Comparison of ENCODE assay signal across 19 mouse cellular contexts in genomic region chr3:117050909-117051308, GRCm38 (mm10).
DNase-seq lines count a peak whose midpoint lies in the region; ATAC-seq and TF ChIP-seq lines count a peak whose summit lies in the region.
"Had no signal": no experiment of that assay in that cellular context is flagged by ENCODE, and none has a peak within 500 bp of the region (broad histone marks: within the 10 kb centered on the region; RNA-seq: fewer than 3 reads in every experiment).

No protein-coding gene starts in this region.

- TF ChIP-seq RAD21 in CH12.LX (IDR thresholded peaks at IDR 0.05; ENCODE audit: low read depth, low read length) = no peak; the same call in 1 of the 2 replicates

- no peaks in the 10 kb centered on the region for H3K79me2 ChIP-seq in CH12.LX (replicated peaks; ENCODE audit: control insufficient read depth, extremely low read depth, insufficient read depth, poor library complexity, severe bottlenecking)

- CTCF ChIA-PET in Patski (lab: Charles Lee) = no interaction called here

- no peaks in the 10 kb centered on the region for H3K36me3 ChIP-seq in CH12.LX (replicated peaks in 1 of 2; ENCODE audit: control insufficient read depth in 1 of 2, insufficient read depth in 1 of 2, low read length in 1 of 2)
- H3K36me3 ChIP-seq: G1E had no signal

- no peak overlapping the region for H3K9ac ChIP-seq in CH12.LX (ENCODE audit: insufficient read depth, low read depth)

- POLR2A ChIA-PET in Patski (lab: Charles Lee) = no interaction called here

- DNase-seq in CH12.LX (ENCODE audit: extremely low read depth) (peak; percentile 72), Patski (ENCODE audit: low read depth, low spot score) (no peak)
- DNase-seq in left cerebral cortex, adult 11 months (ENCODE audit: low spot score) = no peak
- no peak for DNase-seq in cerebellum, adult 9-10 months
- DNase-seq: adrenal gland, adult 2 months; adrenal gland, adult 8-10 months; adrenal gland, postnatal 10 days; adrenal gland, postnatal 14 days; adrenal gland, postnatal 25 days; adrenal gland, postnatal 36 days; B cell, adult 2 months; cerebellum, adult 11 months; cerebellum, adult 11-12 months; cerebellum, adult 18-20 months; cerebellum, adult 2 months; cerebellum, adult 8-10 months had no signal

- TF ChIP-seq POLR2A in CH12.LX (IDR thresholded peaks at IDR 0.05; ENCODE audit: low read depth, low read length) = no peak

- peak; percentile 100 for TF ChIP-seq EP300 in CH12.LX (IDR thresholded peaks at IDR 0.05; ENCODE audit: low read length)

- TF ChIP-seq CTCF in CH12.LX (conservative IDR thresholded peaks at IDR 0.05 in 1 of 2, IDR thresholded peaks at IDR 0.05 in 1 of 2; ENCODE audit: low read depth in 2 of 2, low read length in 2 of 2) (no peak), Patski (IDR thresholded peaks at IDR 0.05) (no peak)

- H3K27me3 ChIP-seq in CH12.LX (replicated peaks) = no peaks in the 10 kb centered on the region
- no peaks in the 10 kb centered on the region for H3K27me3 ChIP-seq in Patski

- no peak overlapping the region for H3K27ac ChIP-seq in CH12.LX (ENCODE audit: insufficient read depth, low read depth)

- no peak overlapping the region for H3K4me3 ChIP-seq in CH12.LX (replicated peaks in 1 of 3; ENCODE audit: low read depth in 2 of 3, low read length in 2 of 3, poor library complexity in 1 of 3)

- H3K4me1 ChIP-seq in CH12.LX (ENCODE audit: control insufficient read depth in 1 of 2, insufficient read depth in 2 of 2) = peaks cover 3 to 25% of the 10 kb centered on the region in 2 experiments; a peak in 3 of 4 replicates

- in situ Hi-C loops in CH12.LX (cut with MboI; ENCODE audit: low pct_ligation_motif_present, low pct_unique_long_range_greater_than_20kb, low sequenced_read_pairs) (no loop called here), Patski (cut with MboI; ENCODE audit: low pct_unique_long_range_greater_than_20kb) (no loop called here)

- H3K4me2 ChIP-seq in CH12.LX (ENCODE audit: insufficient read depth, low read depth, poor library complexity, severe bottlenecking) = no peak overlapping the region

- no peaks in the 10 kb centered on the region for H3K9me3 ChIP-seq in CH12.LX (replicated peaks; ENCODE audit: low read length)
- H3K9me3 ChIP-seq: G1E had no signal

- dilution Hi-C loops in CH12.LX (cut with MboI; ENCODE audit: extremely low pct_ligation_motif_present, extremely low pct_unique_long_range_greater_than_20kb, low sequenced_read_pairs) = no loop called here

- peak; percentile 67 for ATAC-seq in Patski
- ATAC-seq: activated CD4-positive, CD25-positive, alpha-beta regulatory T cell, adult 4 months; CD4-positive, CD25-positive, alpha-beta regulatory T cell, adult 4 months had no signal

TF ChIP-seq in CH12.LX, 34 proteins besides CTCF, POLR2A, EP300 and RAD21:
- peak; percentile 90 for TF ChIP-seq BHLHE40 (IDR thresholded peaks at IDR 0.05; ENCODE audit: low read depth, low read length)
- TF ChIP-seq TCF12 (IDR thresholded peaks at IDR 0.05; ENCODE audit: low read depth, low read length) = peak; percentile 100
- peak; percentile 96 for TF ChIP-seq JUND (conservative IDR thresholded peaks at IDR 0.05; ENCODE audit: low read depth, low read length)
- TF ChIP-seq MYC (IDR thresholded peaks at IDR 0.05; ENCODE audit: low read depth, low read length) = peak; percentile 58; the same call in 1 of the 2 replicates
- TF ChIP-seq E2F4 (IDR thresholded peaks at IDR 0.05; ENCODE audit: insufficient replicate concordance, low read depth, low read length) = 0 out of 2 replicates have a peak, but pooled peaks have one; percentile 23
- TF ChIP-seq SMC3 (IDR thresholded peaks at IDR 0.05; ENCODE audit: low read depth, low read length) = peak; percentile 7; the same call in 1 of the 2 replicates
- TF ChIP-seq IRF4 (IDR thresholded peaks at IDR 0.05; ENCODE audit: low read depth, low read length) = peak; percentile 99
- TF ChIP-seq POLR2AphosphoS2 (IDR thresholded peaks at IDR 0.05; ENCODE audit: low read depth, low read length) = no peak
- peak; percentile 68 for TF ChIP-seq ZNF384 (IDR thresholded peaks at IDR 0.05; ENCODE audit: low read depth, low read length)
- TF ChIP-seq JUN (IDR thresholded peaks at IDR 0.05; ENCODE audit: insufficient read depth, low read depth, low read length) = peak; percentile 96
- peak; percentile 91 for TF ChIP-seq CHD2 (IDR thresholded peaks at IDR 0.05; ENCODE audit: low read length)
- TF ChIP-seq MAFK (IDR thresholded peaks at IDR 0.05; ENCODE audit: insufficient replicate concordance, low read length) = peak; percentile 76
- TF ChIP-seq CHD1 (IDR thresholded peaks at IDR 0.05; ENCODE audit: low read depth, low read length) = no peak
- no peak for TF ChIP-seq UBTF (IDR thresholded peaks at IDR 0.05; ENCODE audit: low read depth, low read length)
- 0 out of 2 replicates have a peak, but pooled peaks have one; percentile 42 for TF ChIP-seq MAX (IDR thresholded peaks at IDR 0.05; ENCODE audit: low read length)
- TF ChIP-seq NRF1 (IDR thresholded peaks at IDR 0.05; ENCODE audit: low read depth, low read length) = peak; percentile 32; the same call in 1 of the 2 replicates
- TF ChIP-seq ETS1 (conservative IDR thresholded peaks at IDR 0.05; ENCODE audit: low read depth, low read length) = peak; percentile 88
- TF ChIP-seq GABPA (IDR thresholded peaks at IDR 0.05; ENCODE audit: insufficient replicate concordance, low read depth, low read length) = no peak
- peak; percentile 99 for TF ChIP-seq RCOR1 (conservative IDR thresholded peaks at IDR 0.05; ENCODE audit: low read depth, low read length)
- peak; percentile 19; the same call in 1 of the 2 replicates for TF ChIP-seq ELF1 (IDR thresholded peaks at IDR 0.05; ENCODE audit: low read depth, low read length)
- TF ChIP-seq MXI1 (IDR thresholded peaks at IDR 0.05; ENCODE audit: low read depth, low read length) = peak; percentile 54; the same call in 1 of the 2 replicates
- no peak for TF ChIP-seq SIN3A (IDR thresholded peaks at IDR 0.05; ENCODE audit: low read length)
- TF ChIP-seq MAZ (IDR thresholded peaks at IDR 0.05; ENCODE audit: low read depth, low read length) = 0 out of 2 replicates have a peak, but pooled peaks have one; percentile 56
- no peak for TF ChIP-seq ZKSCAN1 (IDR thresholded peaks at IDR 0.05; ENCODE audit: borderline replicate concordance, low read depth, low read length)
- no peak for TF ChIP-seq TBP (conservative IDR thresholded peaks at IDR 0.05; ENCODE audit: low read depth, low read length)
- TF ChIP-seq ZC3H11A (IDR thresholded peaks at IDR 0.05; ENCODE audit: low read depth, low read length) = no peak
- peak; percentile 91 for TF ChIP-seq MEF2A (IDR thresholded peaks at IDR 0.05; ENCODE audit: borderline replicate concordance, low read depth, low read length)
